In the genomic region with DNA sequence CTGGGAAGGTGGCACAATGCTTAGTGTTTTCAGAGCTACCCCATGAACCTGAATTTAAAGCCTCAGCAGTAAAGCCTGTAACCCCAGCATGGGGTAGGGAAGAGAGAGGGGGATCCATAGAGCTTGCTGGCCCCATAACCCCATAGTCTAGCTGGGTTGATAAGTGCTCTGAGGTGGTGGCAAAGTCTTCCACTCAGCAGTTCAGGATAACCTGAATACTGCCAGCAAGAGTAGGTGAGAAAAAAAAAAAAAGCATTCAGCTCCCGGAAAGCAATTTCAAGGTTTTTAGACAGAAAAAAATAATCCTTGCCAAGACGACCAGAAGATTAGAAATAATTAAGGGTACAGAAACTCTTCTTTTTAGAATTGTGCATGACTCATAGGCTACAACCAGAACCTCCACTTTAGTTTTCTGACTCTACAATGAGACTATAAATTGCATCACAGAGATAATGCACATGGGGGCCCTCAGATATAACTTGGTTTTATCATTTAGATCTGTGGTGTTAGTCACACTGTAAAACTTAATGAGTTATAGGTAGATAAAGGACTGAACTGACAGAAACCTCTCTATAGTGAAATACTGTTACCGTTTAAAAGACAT, we compare ENCODE assay signal across 32 mouse cellular contexts. TPM values are rescaled to one million over a fixed set of nuclear protein-coding genes. Genes with fewer than 3 reads are reported as not detected.
DNase-seq lines count a peak whose midpoint lies in the region; ATAC-seq and TF ChIP-seq lines count a peak whose summit lies in the region.
"Had no signal": no experiment of that assay in that cellular context is flagged by ENCODE, and none has a peak within 500 bp of the region (broad histone marks: within the 10 kb centered on the region; RNA-seq: fewer than 3 reads in every experiment).

No protein-coding gene starts in this region.

- no peaks in the 10 kb centered on the region for H3K9me3 ChIP-seq in intestine, embryonic 16.5 days (ENCODE audit: control insufficient read depth, low read length)
- H3K9me3 ChIP-seq: embryonic facial prominence, embryonic 13.5 days; heart, embryonic 12.5 days; limb, embryonic 12.5 days; liver, embryonic 12.5 days; midbrain, embryonic 10.5 days; stomach, embryonic 15.5 days had no signal

- H3K27me3 ChIP-seq in intestine, embryonic 16.5 days (replicated peaks; ENCODE audit: control insufficient read depth, insufficient read depth, low read length) = no peaks in the 10 kb centered on the region
- H3K27me3 ChIP-seq: CH12.LX; embryonic facial prominence, embryonic 13.5 days; heart, embryonic 12.5 days; limb, embryonic 12.5 days; liver, embryonic 12.5 days; stomach, embryonic 15.5 days had no signal

- no peak for DNase-seq in left cerebral cortex, adult 2 months (ENCODE audit: extremely low spot score in 1 of 2, low spot score in 2 of 2)
- no peak for DNase-seq in left cerebral cortex, postnatal 10 days (ENCODE audit: extremely low spot score in 1 of 2, low spot score in 2 of 2)
- DNase-seq in 3T3-L1 (ENCODE audit: low read depth, low spot score) (peak; percentile 39), MN1 (ENCODE audit: low spot score) (peak; percentile 35)
- no peak for DNase-seq in ovary, adult 18-20 months (ENCODE audit: low spot score)
- no peak for DNase-seq in left cerebral cortex, postnatal 14 days (ENCODE audit: low spot score in 2 of 2)
- DNase-seq: adrenal gland, postnatal 10 days; B cell, adult 2 months; cerebellum, adult 11-12 months; cerebellum, adult 9-11 months; gastrocnemius, postnatal 14 days; heart, adult 11 months; heart, postnatal 4 days; kidney, adult 2 months; kidney, postnatal 36 days; layer of hippocampus, postnatal 36 days; liver, postnatal 0 days; lung, postnatal 14 days; right cerebral cortex, postnatal 25 days; thymus, adult 2 months had no signal

- ATAC-seq in intestine, embryonic 16.5 days = peak; percentile 72
- ATAC-seq in activated CD4-positive, CD25-positive, alpha-beta regulatory T cell, adult 4 months = no peak
- ATAC-seq: liver, embryonic 12.5 days; liver, postnatal 0 days had no signal

- no peak overlapping the region for H3K4me2 ChIP-seq in intestine, embryonic 16.5 days (ENCODE audit: low read depth, low read length)
- H3K4me2 ChIP-seq: embryonic facial prominence, embryonic 13.5 days; heart, embryonic 12.5 days; hindbrain, embryonic 14.5 days; limb, embryonic 12.5 days; liver, embryonic 12.5 days; stomach, embryonic 15.5 days had no signal

- no peaks in the 10 kb centered on the region for H3K36me3 ChIP-seq in intestine, embryonic 16.5 days (ENCODE audit: control insufficient read depth, insufficient read depth, low read length)
- H3K36me3 ChIP-seq: embryonic facial prominence, embryonic 13.5 days; heart, embryonic 12.5 days; limb, embryonic 12.5 days; liver, embryonic 12.5 days; midbrain, embryonic 10.5 days; stomach, embryonic 15.5 days had no signal

- no peak overlapping the region for H3K4me3 ChIP-seq in left cerebral cortex, adult 2 months
- H3K4me3 ChIP-seq in intestine, embryonic 16.5 days (ENCODE audit: low read length) = no peak overlapping the region
- H3K4me3 ChIP-seq: embryonic facial prominence, embryonic 13.5 days; erythroblast, embryonic 14.5 days; heart, embryonic 12.5 days; limb, embryonic 12.5 days; liver, embryonic 12.5 days; midbrain, embryonic 10.5 days; stomach, embryonic 15.5 days had no signal

- intact Hi-C loops in left cerebral cortex, adult 2 months (cut with DNase I) = no loop called here
- intact Hi-C loops in left cerebral cortex, postnatal 10 days (cut with DNase I) = no loop called here
- intact Hi-C loops in left cerebral cortex, postnatal 14 days (cut with DNase I) = no loop called here

- WGBS in intestine, embryonic 16.5 days = 54% methylated on average over 3 of the region's 3 CpGs

- no peak overlapping the region for H3K9ac ChIP-seq in intestine, embryonic 16.5 days (ENCODE audit: low read depth, low read length)
- H3K9ac ChIP-seq: embryonic facial prominence, embryonic 13.5 days; heart, embryonic 12.5 days; hindbrain, embryonic 14.5 days; limb, embryonic 12.5 days; liver, embryonic 12.5 days; liver, postnatal 0 days; stomach, embryonic 15.5 days had no signal

- no peak for TF ChIP-seq CTCF in left cerebral cortex, adult 2 months (IDR thresholded peaks at IDR 0.05)

- H3K4me1 ChIP-seq in intestine, embryonic 16.5 days (ENCODE audit: control insufficient read depth, insufficient read depth, low read length) = peaks cover 13% of the 10 kb centered on the region
- H3K4me1 ChIP-seq: embryonic facial prominence, embryonic 13.5 days; heart, embryonic 12.5 days; limb, embryonic 12.5 days; liver, embryonic 12.5 days; stomach, embryonic 15.5 days had no signal

- H3K27ac ChIP-seq in left cerebral cortex, adult 2 months = peak overlapping the region; percentile 15; the same call in 1 of the 2 replicates
- H3K27ac ChIP-seq in intestine, embryonic 16.5 days (ENCODE audit: low read length) = peak overlapping the region; percentile 51
- H3K27ac ChIP-seq: embryonic facial prominence, embryonic 13.5 days; hindbrain, embryonic 14.5 days; limb, embryonic 12.5 days; liver, embryonic 12.5 days; midbrain, embryonic 10.5 days; stomach, embryonic 15.5 days had no signal

RNA-seq across cellular contexts. Expression of a gene that starts 8.2 kb away (rescaled TPM):
- total RNA-seq in left cerebral cortex, adult 2 months (2021) = 10 to 100 TPM; 10.1 to 11.0 TPM
- 1 to 10 TPM; 4.4 to 5.0 TPM for total RNA-seq in left cerebral cortex, postnatal 10 days (2021)
- polyA plus RNA-seq in intestine, embryonic 16.5 days (2015; fragmentation: Nextera tagmentation; extraction: Ambion mirVana) = 19.5 and 22.4 TPM in 2 replicates
- 1 to 10 TPM; 6.3 to 7.0 TPM for total RNA-seq in left cerebral cortex, postnatal 14 days (2021)
- not detected for polyA plus RNA-seq in activated CD4-positive, CD25-positive, alpha-beta regulatory T cell, adult 4 months (2017; shearing (Covaris generic))
- total RNA-seq: CH12.LX; megakaryocyte progenitor cell, adult 5-6 weeks had no signal

Comparison
In these comparisons a context has a peak if more than half of its experiments do, and no peak if none do; other contexts are left out.
1. DNase-seq: peak in 3T3-L1 (single experiment) and MN1 (single experiment); none in left cerebral cortex, adult 2 months (0 of 2), left cerebral cortex, postnatal 10 days (0 of 2), ovary, adult 18-20 months (single experiment) and left cerebral cortex, postnatal 14 days (0 of 2).